Mouse (Mus musculus): Measurements from ENCODE around the gene Lrmda. TPM values are rescaled to one million over a fixed set of nuclear protein-coding genes. Genes with fewer than 3 reads are reported as not detected.
"Not testable (repeated sequence)": the region's sequence is repeated elsewhere in the genome, so short reads cannot be mapped to it uniquely, and the experiment has no call there.

Gene Lrmda
- total RNA-seq, 2 experiments from 2014 or later, result 0.48 to 0.76 TPM

GRCm38 (mm10) chr14:22760241-22761039 is 740.9 kb downstream of the Lrmda start:
- peak in 1 of 2 experiments; percentile 13 for DNase-seq (ENCODE audit: low spot score in 2 of 2)
- intact Hi-C loops (cut with DNase I), result no loop called here

- intact Hi-C loops (cut with DNase I), result no loop called here
- DNase-seq (ENCODE audit: low spot score in 2 of 2), result no peak
These were observed 762.2 kb downstream of the Lrmda start for GRCm38 (mm10) chr14:22781709-22782108.

GRCm38 (mm10) chr14:22782365-22782764 is 762.9 kb downstream of the Lrmda start:
- intact Hi-C loops (cut with DNase I), result no loop called here
- DNase-seq (ENCODE audit: low spot score in 2 of 2), result no peak

GRCm38 (mm10) chr14:22783211-22784161 is 764.0 kb downstream of the Lrmda start:
- intact Hi-C loops (cut with DNase I), result no loop called here

GRCm38 (mm10) chr14:22800020-22800419 is 780.5 kb downstream of the Lrmda start:
- intact Hi-C loops (cut with DNase I), result loop anchor here (10.0 kb wide), 2 partner anchors 225 to 815 kb away; partner anchors contain the start of gene Zfp503
- DNase-seq (ENCODE audit: low spot score in 2 of 2), result no peak

More at GRCm38 (mm10) chr14:22783211-22784161, 764.0 kb downstream of the Lrmda start:
- DNase-seq (ENCODE audit: low spot score in 2 of 2), result no peak

- intact Hi-C loops (cut with DNase I), result loop anchor here (10.0 kb wide), 2 partner anchors 226 to 816 kb away; partner anchors contain the start of gene Zfp503
These were observed 781.5 kb downstream of the Lrmda start for GRCm38 (mm10) chr14:22800871-22801636.

GRCm38 (mm10) chr14:22801714-22802113 is 782.2 kb downstream of the Lrmda start:
- intact Hi-C loops (cut with DNase I), result loop anchor here (10.0 kb wide), 2 partner anchors 227 to 817 kb away; partner anchors contain the start of gene Zfp503
- DNase-seq (ENCODE audit: low spot score in 2 of 2), result not testable (repeated sequence)

More at GRCm38 (mm10) chr14:22800871-22801636, 781.5 kb downstream of the Lrmda start:
- DNase-seq (ENCODE audit: low spot score in 2 of 2), result no peak

GRCm38 (mm10) chr14:22807324-22807723 is 787.8 kb downstream of the Lrmda start:
- intact Hi-C loops (cut with DNase I), result loop anchor here (10.0 kb wide), 2 partner anchors 233 to 823 kb away; partner anchors contain the start of gene Zfp503
- DNase-seq (ENCODE audit: low spot score in 2 of 2), result no peak

- intact Hi-C loops (cut with DNase I), result loop anchor here (10.0 kb wide), 2 partner anchors 233 to 823 kb away; partner anchors contain the start of gene Zfp503
These were observed 788.4 kb downstream of the Lrmda start for GRCm38 (mm10) chr14:22807726-22808594.

GRCm38 (mm10) chr14:22808595-22809166 is 789.2 kb downstream of the Lrmda start:
- DNase-seq (ENCODE audit: low spot score in 2 of 2), result no peak
- intact Hi-C loops (cut with DNase I), result loop anchor here (10.0 kb wide), 2 partner anchors 234 to 824 kb away; partner anchors contain the start of gene Zfp503

More at GRCm38 (mm10) chr14:22807726-22808594, 788.4 kb downstream of the Lrmda start:
- peak; percentile 61 to 73 for DNase-seq (ENCODE audit: low spot score in 2 of 2)

- intact Hi-C loops (cut with DNase I), result loop anchor here (10.0 kb wide), 2 partner anchors 234 to 824 kb away; partner anchors contain the start of gene Zfp503
- DNase-seq (ENCODE audit: low spot score in 2 of 2), result no peak
These were observed 789.7 kb downstream of the Lrmda start for GRCm38 (mm10) chr14:22809229-22809628.

- no peak for DNase-seq (ENCODE audit: low spot score in 2 of 2)
- intact Hi-C loops (cut with DNase I), result loop anchor here (10.0 kb wide), 1 partner anchor 234 kb away; no protein-coding TSS in a partner anchor
These were observed 791.0 kb downstream of the Lrmda start for GRCm38 (mm10) chr14:22810531-22810930.

- intact Hi-C loops (cut with DNase I), result loop anchor here (10.0 kb wide), 1 partner anchor 232 kb away; no protein-coding TSS in a partner anchor
- no peak for DNase-seq (ENCODE audit: low spot score in 2 of 2)
These were observed 793.3 kb downstream of the Lrmda start for GRCm38 (mm10) chr14:22812824-22813223.

- no peak for DNase-seq (ENCODE audit: low spot score in 2 of 2)
- intact Hi-C loops (cut with DNase I), result loop anchor here (10.0 kb wide), 1 partner anchor 231 kb away; no protein-coding TSS in a partner anchor
These were observed 793.9 kb downstream of the Lrmda start for GRCm38 (mm10) chr14:22813389-22813788.

GRCm38 (mm10) chr14:22814811-22815345 is 795.4 kb downstream of the Lrmda start:
- no peak for DNase-seq (ENCODE audit: low spot score in 2 of 2)
- intact Hi-C loops (cut with DNase I), result loop anchor here (10.0 kb wide), 1 partner anchor 230 kb away; no protein-coding TSS in a partner anchor

- intact Hi-C loops (cut with DNase I), result loop anchor here (10.0 kb wide), 1 partner anchor 227 kb away; no protein-coding TSS in a partner anchor
- no peak for DNase-seq (ENCODE audit: low spot score in 2 of 2)
These were observed 798.1 kb downstream of the Lrmda start for GRCm38 (mm10) chr14:22817346-22818201.
